Mouse (Mus musculus): Measurements from ENCODE around the gene Ncoa3. TPM values are rescaled to one million over a fixed set of nuclear protein-coding genes. Genes with fewer than 3 reads are reported as not detected.
A peak's percentile ranks its signal among the peaks of the same experiment; 100 is the strongest.

The Ncoa3 gene
- total and polyA plus RNA-seq, 3 experiments, result 20.1 to 32.1 (median 29.1) TPM

DNA sequence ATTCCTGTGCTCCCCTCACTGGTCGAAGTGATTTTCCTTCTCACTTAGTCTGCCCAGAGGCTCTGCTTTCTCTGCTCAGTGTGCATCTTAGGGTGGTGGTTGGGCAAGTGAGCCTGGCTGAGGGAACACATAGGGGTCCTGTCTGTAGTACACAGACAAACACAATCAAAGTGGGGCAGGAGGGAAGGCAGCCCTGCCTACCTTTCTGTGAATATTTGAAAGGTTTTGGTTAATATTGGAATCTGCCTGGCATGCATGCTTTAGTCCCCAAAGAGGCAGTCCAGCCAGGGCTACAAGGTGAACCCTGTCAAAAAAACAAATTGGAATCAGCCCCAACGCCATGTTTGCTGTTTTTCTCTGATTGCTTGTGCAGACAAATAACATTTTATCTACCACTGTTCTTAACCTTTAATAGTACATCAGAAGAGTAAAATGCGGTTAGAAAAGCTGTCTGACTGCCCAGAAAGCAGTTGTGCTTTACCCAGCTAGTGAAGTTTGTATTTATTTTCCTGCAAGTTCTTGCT is 42.6 kb downstream of the Ncoa3 start:
- Histone ChIP-seq H3K79me2 (replicated peaks; ENCODE audit: control insufficient read depth, insufficient read depth, low read length) (peaks cover 5% of the 10 kb centered on the region), H3K9ac (ENCODE audit: low read depth, low read length) (peak overlapping the region; percentile 2; the same call in 1 of the 2 replicates), H3K4me3 (no peak overlapping the region; the same call in 1 of the 2 replicates), H3K27ac (peak overlapping the region; percentile 67), H3K4me1 (ENCODE audit: control insufficient read depth, insufficient read depth, low read length) (peaks cover 21% of the 10 kb centered on the region), H3K27me3 (ENCODE audit: control insufficient read depth, insufficient read depth, low read length) (no peaks in the 10 kb centered on the region), H3K36me3 (ENCODE audit: control insufficient read depth, insufficient read depth, low read length) (peaks cover 19% of the 10 kb centered on the region)
- no peak for TF ChIP-seq CTCF (IDR thresholded peaks at IDR 0.05)
- no peak for TF ChIP-seq EP300 (IDR thresholded peaks at IDR 0.05; ENCODE audit: insufficient read depth, low read depth, low read length)
- TF ChIP-seq POLR2A (IDR thresholded peaks at IDR 0.05; ENCODE audit: insufficient read depth, low read depth, low read length), result no peak
- DNase-seq, result no peak
- intact Hi-C loops (cut with DNase I), result no loop called here
- 41% methylated on average over 3 of the region's 3 CpGs for WGBS

DNA sequence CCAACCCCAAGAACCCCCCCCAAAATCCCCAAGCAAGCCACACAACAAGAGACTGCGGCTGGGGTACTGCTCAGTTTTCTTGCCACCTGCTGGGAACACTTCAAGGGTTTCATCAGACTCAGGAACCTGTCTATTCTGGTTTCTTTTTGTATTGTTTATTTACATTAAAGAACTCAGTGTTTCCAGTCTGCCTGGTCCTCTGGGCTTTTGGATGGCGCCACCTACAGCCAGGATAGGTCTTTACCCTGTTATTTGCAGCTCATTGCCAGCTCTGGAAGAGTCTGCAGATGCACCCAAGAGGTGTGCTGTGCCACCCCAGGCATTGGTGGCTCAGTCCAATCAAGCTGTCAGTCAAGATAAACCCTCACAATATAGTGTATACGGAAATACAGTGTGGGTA is 43.3 kb downstream of the Ncoa3 start:
- H3K4me3 ChIP-seq, result no peak overlapping the region; the same call in 1 of the 2 replicates
- intact Hi-C loops (cut with DNase I), result loop anchor here (2.0 kb wide), 1 partner anchor 121 kb away; no protein-coding TSS in a partner anchor
- peak overlapping the region; percentile 67 for H3K27ac ChIP-seq
- 39% methylated on average over 3 of the region's 3 CpGs for WGBS
- peak; percentile 70 to 72 for DNase-seq
- no peak overlapping the region for H3K9ac ChIP-seq (ENCODE audit: low read depth, low read length)
- H3K4me1 ChIP-seq (ENCODE audit: control insufficient read depth, insufficient read depth, low read length), result peaks cover 18% of the 10 kb centered on the region
- peaks cover 19% of the 10 kb centered on the region for H3K36me3 ChIP-seq (ENCODE audit: control insufficient read depth, insufficient read depth, low read length)
- TF ChIP-seq EP300 (IDR thresholded peaks at IDR 0.05; ENCODE audit: insufficient read depth, low read depth, low read length) (peak; percentile 82; the same call in 1 of the 2 replicates), POLR2A (IDR thresholded peaks at IDR 0.05; ENCODE audit: insufficient read depth, low read depth, low read length) (no peak), CTCF (IDR thresholded peaks at IDR 0.05) (peak; percentile 83)
- H3K79me2 ChIP-seq (replicated peaks; ENCODE audit: control insufficient read depth, insufficient read depth, low read length), result peaks cover 5% of the 10 kb centered on the region
- H3K27me3 ChIP-seq (ENCODE audit: control insufficient read depth, insufficient read depth, low read length), result no peaks in the 10 kb centered on the region

- DNase-seq, result no peak
- no peak for TF ChIP-seq CTCF (IDR thresholded peaks at IDR 0.05)
- no peak for TF ChIP-seq EP300 (IDR thresholded peaks at IDR 0.05; ENCODE audit: insufficient read depth, low read depth, low read length)
- TF ChIP-seq POLR2A (IDR thresholded peaks at IDR 0.05; ENCODE audit: insufficient read depth, low read depth, low read length), result no peak
- H3K9ac ChIP-seq (ENCODE audit: low read depth, low read length), result no peak overlapping the region
- no peak overlapping the region for H3K27ac ChIP-seq
- no peak overlapping the region for H3K4me3 ChIP-seq
- peaks cover 15% of the 10 kb centered on the region for H3K4me1 ChIP-seq (ENCODE audit: control insufficient read depth, insufficient read depth, low read length)
- 83% methylated on average over 4 of the region's 4 CpGs for WGBS
- H3K36me3 ChIP-seq (ENCODE audit: control insufficient read depth, insufficient read depth, low read length), result peaks cover 16% of the 10 kb centered on the region
- H3K27me3 ChIP-seq (ENCODE audit: control insufficient read depth, insufficient read depth, low read length), result no peaks in the 10 kb centered on the region
- H3K79me2 ChIP-seq (replicated peaks; ENCODE audit: control insufficient read depth, insufficient read depth, low read length), result peaks cover 1% of the 10 kb centered on the region; the same call in 1 of the 2 replicates
- intact Hi-C loops (cut with DNase I), result no loop called here
These were observed 47.2 kb downstream of the Ncoa3 start for GRCm38 (mm10) chr2:166039681-166040080.

DNA sequence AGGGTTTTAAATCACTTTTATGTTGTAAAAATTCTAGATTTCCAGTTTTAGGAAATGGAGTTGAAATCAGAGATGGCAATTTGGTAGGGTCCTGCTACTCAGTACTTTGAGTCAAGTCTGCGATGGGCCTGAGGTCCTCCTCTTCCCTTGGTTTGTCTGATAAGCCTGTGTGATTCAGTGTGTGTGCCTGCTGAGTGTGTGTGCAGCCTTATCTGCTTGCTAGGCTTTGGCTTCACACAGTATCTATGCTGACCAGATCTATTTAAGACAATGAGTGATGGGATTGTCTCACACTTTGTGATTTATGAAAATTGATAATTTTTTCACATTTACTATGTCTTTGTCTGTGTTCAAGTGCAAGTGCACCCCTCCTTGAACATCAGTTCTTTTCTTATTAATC is 50.1 kb downstream of the Ncoa3 start:
- Histone ChIP-seq H3K4me3 (no peak overlapping the region), H3K9ac (ENCODE audit: low read depth, low read length) (no peak overlapping the region), H3K27ac (no peak overlapping the region), H3K27me3 (ENCODE audit: control insufficient read depth, insufficient read depth, low read length) (no peaks in the 10 kb centered on the region), H3K79me2 (replicated peaks; ENCODE audit: control insufficient read depth, insufficient read depth, low read length) (peaks cover 3% of the 10 kb centered on the region; the same call in 1 of the 2 replicates), H3K4me1 (ENCODE audit: control insufficient read depth, insufficient read depth, low read length) (peaks cover 19% of the 10 kb centered on the region), H3K36me3 (ENCODE audit: control insufficient read depth, insufficient read depth, low read length) (peaks cover 12% of the 10 kb centered on the region)
- intact Hi-C loops (cut with DNase I), result no loop called here
- TF ChIP-seq POLR2A (IDR thresholded peaks at IDR 0.05; ENCODE audit: insufficient read depth, low read depth, low read length) (no peak), EP300 (IDR thresholded peaks at IDR 0.05; ENCODE audit: insufficient read depth, low read depth, low read length) (no peak), CTCF (IDR thresholded peaks at IDR 0.05) (no peak)
- no peak for DNase-seq
- WGBS, result 18% methylated on average over 1 of the region's 1 CpGs

DNA sequence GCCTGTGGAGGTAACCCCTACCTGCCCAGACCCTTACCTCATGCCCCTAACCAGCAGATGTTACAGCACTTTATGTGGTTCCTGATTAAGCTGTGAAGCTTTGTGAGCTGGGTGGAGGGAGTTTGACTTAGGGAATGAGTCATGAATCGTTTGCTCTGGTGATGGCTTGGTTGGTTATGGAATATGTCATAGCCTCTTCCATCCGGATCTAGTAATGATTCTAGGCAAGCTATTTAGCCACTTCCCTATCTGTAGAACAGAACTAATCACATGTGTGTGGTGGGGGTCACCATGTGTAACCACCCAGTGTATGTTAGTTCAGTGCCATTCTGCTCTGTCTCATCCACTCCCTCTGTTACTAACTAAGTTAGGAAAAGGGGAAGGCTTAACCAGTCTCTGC is 52.6 kb downstream of the Ncoa3 start:
- Histone ChIP-seq H3K4me3 (no peak overlapping the region), H3K27me3 (ENCODE audit: control insufficient read depth, insufficient read depth, low read length) (no peaks in the 10 kb centered on the region), H3K79me2 (replicated peaks; ENCODE audit: control insufficient read depth, insufficient read depth, low read length) (peaks cover 3% of the 10 kb centered on the region; the same call in 1 of the 2 replicates), H3K27ac (peak overlapping the region; percentile 57), H3K36me3 (ENCODE audit: control insufficient read depth, insufficient read depth, low read length) (peaks cover 21% of the 10 kb centered on the region), H3K4me1 (ENCODE audit: control insufficient read depth, insufficient read depth, low read length) (peaks cover 18% of the 10 kb centered on the region), H3K9ac (ENCODE audit: low read depth, low read length) (peak overlapping the region; percentile 15; the same call in 1 of the 2 replicates)
- TF ChIP-seq CTCF (IDR thresholded peaks at IDR 0.05) (no peak), POLR2A (IDR thresholded peaks at IDR 0.05; ENCODE audit: insufficient read depth, low read depth, low read length) (no peak), EP300 (IDR thresholded peaks at IDR 0.05; ENCODE audit: insufficient read depth, low read depth, low read length) (no peak)
- intact Hi-C loops (cut with DNase I), result loop anchor here (2.0 to 5.0 kb wide), 4 partner anchors 38 to 518 kb away; partner anchors contain the start of gene Ncoa3
- 40% methylated on average over 2 of the region's 2 CpGs for WGBS
- no peak for DNase-seq

All from heart, adult 2 months (tissue).